Mouse (Mus musculus) heart, adult 2 months (tissue): ENCODE results near the gene Bpi.

Experiments used
- CTCF ChIP-seq: fragments of 200-600 bp; IDR thresholded peaks from 2 replicates; pipeline ENCODE4 v1.8.1; 2022; ENCODE audit warnings: antibody characterized with exemption, mild to moderate bottlenecking, moderate library complexity
- POLR2A ChIP-seq: fragments of 200-500 bp; IDR thresholded peaks from 2 replicates; pipeline ENCODE4 v1.6.1; 2011; ENCODE audit warnings: mild to moderate bottlenecking, low read depth, low read length, control low read depth; ENCODE audit not compliant: insufficient read depth

DNA sequence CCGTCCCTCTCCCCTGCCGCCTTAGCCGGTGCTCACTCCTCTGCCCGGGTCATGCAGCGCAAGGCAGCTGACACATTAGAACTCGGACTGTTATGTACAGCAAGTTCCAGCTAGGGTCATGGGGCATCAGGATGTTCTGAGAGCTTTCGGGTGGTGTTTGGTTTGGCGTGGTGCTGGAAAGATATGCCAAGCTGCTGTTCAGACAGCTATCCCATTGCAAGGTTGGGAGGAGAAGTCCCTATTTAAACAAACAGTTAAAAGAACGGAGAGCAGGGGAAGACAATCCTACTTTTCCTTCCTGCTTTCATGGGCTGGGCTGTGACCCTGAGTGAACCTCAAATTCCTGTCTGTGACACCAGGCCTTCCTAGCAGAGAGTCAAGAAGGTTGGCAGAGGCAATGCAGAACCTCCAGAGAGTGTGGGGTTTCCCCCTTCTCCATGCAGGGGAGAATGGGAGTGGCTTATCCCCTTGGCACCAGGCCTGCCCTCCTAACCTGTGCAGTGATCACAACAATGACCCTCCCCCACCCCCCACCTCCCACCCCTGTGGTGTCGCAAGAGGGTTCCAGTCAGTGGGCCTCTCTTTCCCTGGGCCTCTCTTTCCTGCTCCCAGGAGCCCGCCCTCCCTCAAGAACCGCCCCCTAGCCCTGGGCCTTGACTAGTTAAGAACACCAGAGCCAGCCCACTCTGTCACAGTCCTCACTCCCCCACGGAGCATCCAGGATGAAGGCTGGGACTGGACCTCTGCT lies 48.2 kb downstream of the Bpi start, which contains the start of gene Lbp:
- TF ChIP-seq POLR2A (peak; percentile 57; the same call in 1 of the 2 replicates), CTCF (no peak)
